Mouse (Mus musculus): ENCODE measurements at regions not wholly inside any gene's neighbourhood (a gene's known extent, or its start where the extent isn't known, plus 50 kb on each side); places are given as distances from the start of the nearest gene placed in this dataset.
"Not testable (repeated sequence)": the region's sequence is repeated elsewhere in the genome, so short reads cannot be mapped to it uniquely, and the experiment has no call there.

GRCm38 (mm10) chr3:117116210-117116609 lies 147.4 kb upstream of the Palmd start:
- no peak for DNase-seq

- no peak for DNase-seq
These were observed 144.0 kb upstream of the Palmd start for GRCm38 (mm10) chr3:117112766-117113165.

- DNase-seq, result no peak
These were observed 143.5 kb upstream of the Palmd start for GRCm38 (mm10) chr3:117112304-117112703.

- DNase-seq, result no peak
These were observed 140.3 kb upstream of the Palmd start for GRCm38 (mm10) chr3:117108966-117109700.

DNA sequence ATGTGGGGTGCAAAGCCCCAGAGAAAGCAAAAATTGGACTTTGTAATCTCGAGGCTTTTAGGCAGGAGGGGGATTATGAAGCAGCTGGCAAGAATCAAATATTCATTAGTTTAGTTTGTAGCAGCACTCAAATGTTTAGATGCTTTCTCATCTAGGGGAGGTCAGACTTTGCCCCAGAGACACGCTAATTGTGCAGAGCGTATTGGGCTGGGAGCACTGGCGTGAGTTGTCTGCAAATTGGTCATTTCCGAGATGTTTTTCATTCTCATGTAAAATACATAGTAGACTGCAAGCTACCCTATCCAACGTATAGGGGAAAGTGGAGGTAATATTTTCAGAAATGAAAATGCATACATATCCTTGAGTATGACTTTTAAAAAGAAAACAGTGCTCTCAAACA lies 139.2 kb upstream of the Palmd start:
- DNase-seq, result no peak

- DNase-seq, result no peak
These were observed 138.6 kb upstream of the Palmd start for GRCm38 (mm10) chr3:117107378-117107777.

DNA sequence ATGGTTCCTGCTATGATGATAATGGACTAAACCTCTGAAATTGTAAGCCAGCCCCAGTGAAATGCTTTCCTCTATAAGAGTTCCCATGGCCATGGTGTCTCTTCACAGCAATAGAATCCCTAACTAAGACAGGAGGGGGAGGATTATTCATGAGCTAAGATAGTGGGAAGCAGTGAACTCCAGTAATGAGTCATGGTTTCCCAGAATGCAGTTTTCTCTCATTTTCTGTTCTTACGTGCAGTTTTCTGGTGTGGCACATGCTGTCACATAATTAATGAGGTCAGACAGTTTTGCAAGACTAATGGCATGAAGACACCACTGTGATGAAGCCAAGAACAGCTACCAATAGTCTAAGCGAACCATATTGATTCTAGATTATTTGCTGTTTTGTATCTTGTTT lies 118.9 kb upstream of the Palmd start:
- no peak for DNase-seq

DNA sequence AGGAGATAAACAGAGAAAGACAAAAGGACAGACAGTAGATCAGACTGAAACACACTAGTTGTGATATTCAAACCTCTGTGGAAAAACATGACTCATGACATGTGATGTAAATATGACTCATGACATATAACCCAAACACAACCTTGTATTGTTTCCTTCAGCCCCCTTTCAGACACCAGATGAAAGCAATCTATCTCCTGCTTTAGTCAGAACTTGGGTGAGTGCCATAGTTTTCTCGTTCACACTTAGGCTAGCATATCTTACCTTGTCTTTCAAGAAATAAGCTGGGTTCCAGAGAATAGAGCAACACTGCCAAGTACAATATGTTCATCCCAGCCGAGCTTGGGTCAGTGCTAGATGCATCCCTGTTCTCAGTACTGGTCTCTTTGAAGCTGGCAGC lies 107.9 kb upstream of the Palmd start:
- DNase-seq, result no peak

DNA sequence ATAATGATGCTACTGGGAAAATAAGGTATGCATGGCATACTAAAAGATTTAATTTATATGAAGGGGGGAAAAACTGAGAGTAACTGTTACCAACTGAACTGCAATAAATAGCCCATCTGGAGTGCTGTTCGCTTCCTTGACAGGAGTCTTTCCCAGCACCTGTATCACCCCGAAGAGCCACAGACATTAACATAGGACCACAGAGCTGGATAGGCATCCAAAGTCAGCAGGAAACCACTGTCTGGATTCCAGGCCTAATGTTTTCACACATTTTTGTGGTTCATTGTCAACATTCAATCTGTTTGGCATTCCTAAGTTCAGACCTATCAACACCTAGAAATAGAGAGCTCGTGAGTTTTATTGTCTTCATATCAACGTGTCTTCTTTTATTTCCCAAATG lies 104.6 kb upstream of the Palmd start:
- no peak for DNase-seq

DNA sequence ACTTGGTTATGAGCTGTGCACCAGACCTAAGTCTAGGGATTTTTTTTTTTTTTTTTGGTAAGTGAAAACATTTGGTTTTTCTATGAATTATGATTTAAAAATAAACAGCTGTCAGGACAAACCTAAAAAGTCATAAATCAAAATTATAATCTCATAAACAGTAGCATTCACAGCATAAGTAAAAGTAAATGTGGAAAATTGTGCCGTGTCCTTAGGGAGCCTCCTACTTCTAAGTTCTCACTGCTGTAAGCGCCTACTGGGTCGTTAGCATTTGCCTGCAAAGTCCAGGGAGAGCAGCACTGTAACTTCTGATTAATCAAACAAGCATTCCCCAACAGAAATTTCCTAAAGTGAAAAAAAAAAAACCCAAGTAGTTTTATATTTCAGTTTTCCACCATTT lies 104.2 kb upstream of the Palmd start:
- no peak for DNase-seq

DNA sequence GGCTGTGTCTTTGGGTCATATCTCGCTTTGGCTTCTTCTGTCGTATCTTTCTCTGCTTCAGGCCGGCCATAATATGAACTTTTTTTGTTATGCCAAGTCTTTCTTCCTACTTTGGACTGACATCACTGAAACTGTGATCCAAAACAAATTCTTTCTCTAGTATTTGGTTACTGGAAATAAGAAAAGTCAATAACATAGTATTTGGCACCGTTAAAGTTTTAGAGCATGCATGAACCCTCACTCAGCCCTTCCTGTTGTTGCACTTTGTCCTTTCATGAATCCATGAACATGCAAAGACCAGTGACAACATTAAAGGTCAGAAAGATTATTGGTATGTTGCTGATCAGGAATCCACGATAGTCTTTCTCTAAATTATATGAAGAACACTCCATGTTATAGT lies 103.1 kb upstream of the Palmd start:
- no peak for DNase-seq

GRCm38 (mm10) chr3:117067470-117068053 lies 98.8 kb upstream of the Palmd start:
- peak; percentile 21 for DNase-seq

- no peak for DNase-seq
These were observed 97.1 kb upstream of the Palmd start for GRCm38 (mm10) chr3:117065904-117066303.

DNA sequence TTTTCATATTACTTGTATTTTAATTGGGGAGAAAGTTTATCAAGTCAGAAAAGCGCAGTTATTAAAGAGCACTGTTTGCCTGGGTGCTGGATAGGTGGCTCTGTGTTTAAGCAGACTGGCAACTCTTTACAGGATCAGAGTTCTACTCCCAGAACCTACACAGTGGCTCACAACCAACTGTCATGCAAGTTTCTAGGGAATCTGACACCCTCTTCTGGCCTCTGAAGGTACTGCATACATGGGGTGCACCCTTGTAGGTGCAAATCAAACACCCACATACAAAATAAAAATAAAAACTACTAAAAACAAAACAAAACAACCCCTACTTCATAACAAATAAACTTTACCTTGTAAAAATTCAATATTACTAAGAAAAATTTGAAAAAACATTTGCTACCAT lies 93.0 kb upstream of the Palmd start:
- DNase-seq, result peak; percentile 37

GRCm38 (mm10) chr3:117061182-117061581 lies 92.4 kb upstream of the Palmd start:
- DNase-seq, result no peak

DNA sequence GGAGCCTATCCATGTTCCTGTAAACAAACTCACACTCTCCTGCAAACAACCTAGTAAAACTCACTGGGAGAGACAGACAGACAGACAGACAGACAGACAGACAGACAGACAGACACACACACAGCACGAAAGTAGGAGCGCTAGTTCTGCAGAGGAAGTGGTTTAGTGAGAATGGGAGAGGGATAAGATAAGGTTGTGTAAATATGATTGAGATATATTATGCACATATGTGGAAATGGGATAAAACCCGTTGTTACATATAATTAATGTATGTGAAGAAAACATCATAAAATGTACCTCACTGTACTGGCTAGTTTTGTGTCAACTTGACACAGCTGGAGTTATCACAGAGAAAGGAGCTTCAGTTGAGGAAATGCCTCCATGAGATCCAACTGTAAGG lies 85.9 kb upstream of the Palmd start:
- DNase-seq, result not testable (repeated sequence)

DNA sequence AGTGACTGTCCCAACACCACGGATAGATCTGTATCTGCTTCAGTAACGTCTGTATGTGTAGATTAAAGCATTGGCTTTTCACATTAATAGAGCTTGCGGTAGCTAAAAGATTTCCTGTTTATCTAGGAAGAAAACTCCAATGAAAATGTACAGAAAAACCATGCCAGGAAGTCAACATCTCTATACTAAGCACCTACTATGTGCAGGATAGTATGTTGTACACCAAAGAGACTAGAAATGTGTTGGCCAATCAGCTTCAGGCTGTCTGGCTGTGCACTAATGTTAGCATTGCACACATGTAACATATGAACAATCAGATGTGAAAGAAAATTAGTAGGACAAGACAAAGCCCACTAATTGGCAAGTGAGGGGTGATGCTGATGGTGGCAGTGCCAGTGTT lies 82.6 kb upstream of the Palmd start:
- no peak for DNase-seq

DNA sequence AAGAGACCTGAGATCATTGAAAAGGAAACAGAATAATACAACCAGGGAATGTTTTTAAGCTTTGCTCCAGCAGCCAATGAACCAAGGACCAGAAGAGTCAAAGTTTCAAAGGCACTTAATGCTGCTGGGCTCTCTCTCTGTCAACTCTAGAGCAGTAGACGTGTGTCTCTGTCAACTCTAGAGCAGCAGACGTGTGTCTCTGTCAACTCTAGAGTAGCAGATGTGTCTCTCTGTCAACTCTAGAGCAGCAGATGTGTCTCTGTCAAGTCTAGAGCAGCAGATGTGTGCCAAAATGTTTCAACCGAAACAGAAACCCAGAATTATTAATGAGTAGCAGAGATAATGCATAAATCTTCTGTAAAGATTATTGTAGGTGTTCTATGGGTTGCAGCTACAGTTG lies 82.1 kb upstream of the Palmd start:
- no peak for DNase-seq

GRCm38 (mm10) chr3:117049410-117049809 lies 80.6 kb upstream of the Palmd start:
- DNase-seq, result no peak

GRCm38 (mm10) chr3:117044809-117045208 lies 76.0 kb upstream of the Palmd start:
- no peak for DNase-seq

- DNase-seq, result no peak
These were observed 75.5 kb upstream of the Palmd start for GRCm38 (mm10) chr3:117044304-117044703.

DNA sequence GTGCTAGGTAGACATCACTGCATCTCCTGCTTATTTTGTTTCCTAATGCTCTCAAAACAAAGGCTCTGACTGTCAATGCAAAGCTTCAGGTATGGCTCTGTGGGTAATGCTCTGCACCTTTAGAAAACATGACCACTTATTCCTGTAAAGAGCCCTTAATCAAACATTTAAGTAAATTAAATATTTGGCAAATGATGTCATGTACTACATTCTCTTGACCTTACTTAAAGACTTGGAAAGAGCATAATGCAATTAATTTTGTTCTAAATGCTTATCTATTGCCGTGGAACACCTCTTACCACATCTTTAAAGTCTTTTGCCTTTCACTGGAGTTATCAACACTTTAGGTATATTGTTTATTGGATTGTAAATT lies 70.1 kb upstream of the Palmd start:
- DNase-seq, result no peak

DNA sequence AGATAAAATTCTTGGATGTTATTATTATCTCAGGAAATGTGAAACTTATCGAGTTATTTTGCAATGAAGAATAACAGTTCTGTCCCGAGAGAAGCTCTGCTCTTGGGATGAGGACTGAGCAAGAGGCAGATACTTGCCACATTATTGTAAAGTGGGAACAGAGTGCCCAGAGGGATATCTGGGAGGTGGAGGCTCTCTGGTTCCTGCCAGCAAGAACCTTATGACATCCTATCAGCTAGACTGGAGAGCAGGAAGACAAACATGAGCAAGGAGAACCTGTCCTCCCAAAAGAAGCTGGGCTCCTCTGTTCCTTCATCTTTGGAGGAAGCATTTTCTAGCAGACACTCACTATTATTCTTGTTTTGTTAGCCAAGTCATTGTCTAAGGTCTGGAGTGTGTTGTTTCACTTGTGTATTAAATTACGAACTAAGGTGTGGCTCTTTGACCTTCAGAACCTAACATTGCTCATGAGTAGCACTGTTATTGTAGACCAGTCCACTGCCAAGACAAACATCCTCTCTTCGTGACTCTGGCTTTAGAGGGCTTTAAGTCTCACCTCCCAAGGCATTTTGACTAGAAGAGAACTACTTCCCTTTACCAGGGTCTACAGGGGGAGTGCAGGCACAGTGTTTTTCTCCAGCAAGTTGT lies 69.6 kb upstream of the Palmd start:
- no peak for DNase-seq
